Mouse (Mus musculus) heart, embryonic 16.5 days (tissue): ENCODE results near the gene Pole4. TPM values are rescaled to one million over a fixed set of nuclear protein-coding genes. Genes with fewer than 3 reads are reported as not detected.
A peak's percentile ranks its signal among the peaks of the same experiment; 100 is the strongest.

Experiments
- ATAC-seq: fragments of 200-750 bp; cut with Nextera tagmentation; replicated peaks from 2 replicates; pipeline ENCODE4 v1.8.0; 2017; ENCODE audit warnings: moderate number of reproducible peaks; ENCODE audit not compliant: insufficient read depth, low FRiP score; ENCODE audit errors: extremely low read depth
- H3K27ac ChIP-seq: fragments of 300-500 bp; sonication (generic); 2 replicates; pipeline ENCODE4 v1.5.1; 2014; ENCODE audit warnings: mild to moderate bottlenecking, low read length, control low read depth, moderate library complexity
- H3K27me3 ChIP-seq: fragments of 300-500 bp; sonication (generic); 2 replicates; pipeline ENCODE4 v1.6.1; 2014; ENCODE audit warnings: low read length, mixed read lengths; ENCODE audit not compliant: control insufficient read depth, insufficient read depth
- H3K36me3 ChIP-seq: fragments of 300-500 bp; sonication (generic); 2 replicates; pipeline ENCODE4 v1.6.1; 2014; ENCODE audit not compliant: control insufficient read depth, insufficient read depth
- H3K4me1 ChIP-seq: fragments of 300-500 bp; sonication (generic); 2 replicates; pipeline ENCODE4 v1.6.1; 2014; ENCODE audit warnings: low read length, mixed read lengths; ENCODE audit not compliant: control insufficient read depth, insufficient read depth
- H3K4me2 ChIP-seq: fragments of 300-500 bp; sonication (generic); 2 replicates; pipeline ENCODE4 v1.6.1; 2014; ENCODE audit warnings: low read depth, mild to moderate bottlenecking, control low read depth, low read length
- H3K4me3 ChIP-seq: fragments of 300-500 bp; sonication (generic); 2 replicates; pipeline ENCODE4 v1.5.1; 2014; ENCODE audit warnings: mild to moderate bottlenecking, control low read depth, low read length
- H3K9ac ChIP-seq: fragments of 300-500 bp; sonication (generic); 2 replicates; pipeline ENCODE4 v1.6.1; 2014; ENCODE audit warnings: low read length, control low read depth
- H3K9me3 ChIP-seq: fragments of 300-500 bp; sonication (generic); replicated peaks from 2 replicates; pipeline ENCODE4 v1.6.1; 2016; ENCODE audit warnings: low read length; ENCODE audit not compliant: control insufficient read depth
- WGBS: fragments of 180-500 bp; shearing (Covaris S2); extraction: QIAGEN DNeasy Blood & Tissue Kit; methylation state at CpG from one replicate; pipeline ENCODE4 v1.1.7; 2014; 5-methylcytosine and 5-hydroxymethylcytosine counted together
- polyA plus RNA-seq: library from polyadenylated mRNA; unstranded; fragments of >200 nt; fragmentation: Nextera tagmentation; extraction: Ambion mirVana; gene quantifications from 2 replicates; pipeline ENCODE4 v1.2.1, GENCODE M21; 2015

Pole4 gene
- polyA plus RNA-seq, 1 experiment from 2014 or later: 90.4 TPM

- Histone ChIP-seq H3K4me2 (no peak overlapping the region), H3K4me3 (no peak overlapping the region), H3K27ac (no peak overlapping the region), H3K9ac (no peak overlapping the region), H3K4me1 (peaks cover 12% of the 10 kb centered on the region), H3K27me3 (no peaks in the 10 kb centered on the region), H3K36me3 (peaks cover 25% of the 10 kb centered on the region), H3K9me3 (no peaks in the 10 kb centered on the region)
- no peak for ATAC-seq
- WGBS: 83% methylated on average over 9 of the region's 9 CpGs
These were observed 39.4 kb upstream of the Pole4 start for GRCm38 (mm10) chr6:82744553-82744952.

- no peak overlapping the region for H3K9ac ChIP-seq
- H3K4me3 ChIP-seq: no peak overlapping the region
- no peak overlapping the region for H3K4me2 ChIP-seq
- no peak overlapping the region for H3K27ac ChIP-seq
- H3K4me1 ChIP-seq: peaks cover 5% of the 10 kb centered on the region; the same call in 1 of the 2 replicates
- no peaks in the 10 kb centered on the region for H3K27me3 ChIP-seq
- H3K36me3 ChIP-seq: peaks cover 29% of the 10 kb centered on the region
- 80% methylated on average over 5 of the region's 5 CpGs for WGBS
- ATAC-seq: no peak
- no peaks in the 10 kb centered on the region for H3K9me3 ChIP-seq
These were observed 36.3 kb upstream of the Pole4 start for GRCm38 (mm10) chr6:82741518-82741880.

DNA sequence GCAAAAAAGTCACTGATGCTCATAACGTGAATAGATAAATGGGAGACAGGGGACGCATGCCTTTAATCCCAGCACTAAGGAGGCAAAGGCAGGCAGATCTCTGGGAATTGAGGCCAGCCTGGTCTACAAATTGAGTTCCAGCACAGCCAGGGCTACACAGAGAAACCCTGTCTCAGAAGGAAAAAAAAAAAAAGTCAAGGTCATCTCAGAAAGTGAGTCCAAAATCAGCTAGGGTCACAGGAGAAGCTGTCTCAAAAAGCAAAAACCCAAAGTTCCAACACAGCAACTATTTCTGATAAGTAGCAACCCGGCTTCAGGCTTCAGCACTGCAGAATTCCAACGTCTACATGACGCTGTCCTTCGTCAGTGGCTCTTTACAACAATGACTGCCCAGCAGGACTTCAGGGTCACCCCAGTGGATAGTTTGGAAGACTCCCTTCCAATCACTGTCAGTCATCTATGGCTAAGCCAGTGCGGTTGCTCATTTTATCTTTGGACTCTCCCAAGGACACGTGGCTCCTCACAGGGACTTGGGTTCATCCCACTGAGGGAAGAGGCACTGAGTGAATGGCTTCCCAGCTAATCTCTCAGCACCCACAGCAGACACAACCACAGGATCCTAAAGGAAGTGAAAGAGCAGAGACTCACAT is 35.8 kb upstream of the Pole4 start:
- no peak overlapping the region for H3K9ac ChIP-seq
- WGBS: 43% methylated on average over 8 of the region's 8 CpGs
- H3K36me3 ChIP-seq: peaks cover 31% of the 10 kb centered on the region
- no peak overlapping the region for H3K4me2 ChIP-seq
- no peaks in the 10 kb centered on the region for H3K9me3 ChIP-seq
- no peak overlapping the region for H3K4me3 ChIP-seq
- ATAC-seq: no peak
- no peaks in the 10 kb centered on the region for H3K27me3 ChIP-seq
- peak overlapping the region; percentile 14 for H3K27ac ChIP-seq
- H3K4me1 ChIP-seq: peaks cover 5% of the 10 kb centered on the region; the same call in 1 of the 2 replicates

DNA sequence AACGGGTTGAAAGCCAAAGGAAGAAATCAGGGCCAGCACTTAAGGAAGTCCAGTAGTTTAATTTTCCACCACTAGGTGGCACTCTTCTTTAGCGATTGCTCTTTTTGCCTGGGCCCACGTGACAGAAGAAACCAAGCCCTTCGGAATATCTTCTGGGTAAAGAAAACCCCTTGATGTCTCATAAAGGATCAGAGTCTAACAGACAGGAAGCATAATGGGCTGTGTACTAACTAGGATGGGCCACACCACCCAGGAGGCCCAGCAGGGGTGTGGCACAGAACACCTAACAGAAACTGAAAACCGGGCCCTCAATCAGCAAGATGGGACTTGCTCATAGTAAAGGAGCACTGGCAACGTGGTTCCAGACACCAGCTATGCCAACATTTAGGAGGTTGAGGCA is 35.1 kb upstream of the Pole4 start:
- H3K27me3 ChIP-seq: no peaks in the 10 kb centered on the region
- peak overlapping the region; percentile 33; the same call in 1 of the 2 replicates for H3K4me2 ChIP-seq
- H3K4me1 ChIP-seq: peaks cover 5% of the 10 kb centered on the region; the same call in 1 of the 2 replicates
- 16% methylated on average over 6 of the region's 6 CpGs for WGBS
- no peaks in the 10 kb centered on the region for H3K9me3 ChIP-seq
- peak overlapping the region; percentile 31; the same call in 1 of the 2 replicates for H3K9ac ChIP-seq
- H3K4me3 ChIP-seq: no peak overlapping the region
- peak overlapping the region; percentile 14 for H3K27ac ChIP-seq
- H3K36me3 ChIP-seq: peaks cover 37% of the 10 kb centered on the region
- peak; percentile 29 for ATAC-seq

GRCm38 (mm10) chr6:82737634-82738540 is 32.7 kb upstream of the Pole4 start:
- no peak for ATAC-seq
- peaks cover 39% of the 10 kb centered on the region for H3K36me3 ChIP-seq

GRCm38 (mm10) chr6:82736626-82737600 is 31.7 kb upstream of the Pole4 start:
- no peaks in the 10 kb centered on the region for H3K27me3 ChIP-seq
- peaks cover 35% of the 10 kb centered on the region for H3K36me3 ChIP-seq
- no peak overlapping the region for H3K4me2 ChIP-seq
- no peak overlapping the region for H3K27ac ChIP-seq
- peaks cover 5% of the 10 kb centered on the region; the same call in 1 of the 2 replicates for H3K4me1 ChIP-seq
- no peak for ATAC-seq
- H3K9me3 ChIP-seq: no peaks in the 10 kb centered on the region
- WGBS: 79% methylated on average over 25 of the region's 25 CpGs
- H3K9ac ChIP-seq: no peak overlapping the region
- H3K4me3 ChIP-seq: no peak overlapping the region

More at GRCm38 (mm10) chr6:82737634-82738540, 32.7 kb upstream of the Pole4 start:
- peaks cover 5% of the 10 kb centered on the region; the same call in 1 of the 2 replicates for H3K4me1 ChIP-seq
- 87% methylated on average over 27 of the region's 27 CpGs for WGBS
- H3K27ac ChIP-seq: no peak overlapping the region
- H3K4me3 ChIP-seq: no peak overlapping the region
- H3K9ac ChIP-seq: no peak overlapping the region
- no peaks in the 10 kb centered on the region for H3K9me3 ChIP-seq
- no peaks in the 10 kb centered on the region for H3K27me3 ChIP-seq
- H3K4me2 ChIP-seq: no peak overlapping the region

GRCm38 (mm10) chr6:82735347-82735746 is 30.2 kb upstream of the Pole4 start:
- no peak overlapping the region for H3K4me3 ChIP-seq
- H3K27ac ChIP-seq: no peak overlapping the region
- no peak overlapping the region for H3K4me2 ChIP-seq
- peaks cover 1% of the 10 kb centered on the region; the same call in 1 of the 2 replicates for H3K4me1 ChIP-seq
- H3K9ac ChIP-seq: no peak overlapping the region
- no peaks in the 10 kb centered on the region for H3K9me3 ChIP-seq
- H3K36me3 ChIP-seq: peaks cover 47% of the 10 kb centered on the region
- no peak for ATAC-seq
- 74% methylated on average over 7 of the region's 7 CpGs for WGBS
- H3K27me3 ChIP-seq: no peaks in the 10 kb centered on the region

DNA sequence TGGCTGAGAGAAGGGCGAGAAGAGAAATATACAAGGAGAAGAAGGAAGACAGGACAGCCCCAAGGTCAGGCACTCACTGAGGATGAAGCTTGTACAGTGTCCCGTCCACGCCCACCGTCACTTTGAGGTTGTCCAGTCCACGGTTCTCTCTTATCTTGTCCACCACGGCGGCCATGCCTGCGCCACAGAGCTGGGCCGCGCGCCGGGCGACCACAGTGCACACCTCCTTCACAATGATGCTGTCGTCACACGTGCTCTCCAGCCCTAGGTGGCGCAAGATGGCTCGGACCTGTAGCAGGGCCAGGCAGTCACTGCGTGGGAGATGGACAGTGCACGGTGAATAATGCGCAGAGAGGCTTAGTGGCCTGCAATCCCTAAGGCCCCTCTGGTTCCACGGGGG is 23.5 kb upstream of the Pole4 start:
- H3K27me3 ChIP-seq: no peaks in the 10 kb centered on the region
- WGBS: 54% methylated on average over 21 of the region's 21 CpGs
- no peak overlapping the region for H3K27ac ChIP-seq
- peaks cover 34% of the 10 kb centered on the region for H3K36me3 ChIP-seq
- no peaks in the 10 kb centered on the region for H3K9me3 ChIP-seq
- no peak overlapping the region for H3K4me2 ChIP-seq
- no peak overlapping the region for H3K4me3 ChIP-seq
- peak; percentile 43; the same call in 1 of the 2 replicates for ATAC-seq
- peaks cover 2% of the 10 kb centered on the region for H3K4me1 ChIP-seq
- no peak overlapping the region for H3K9ac ChIP-seq
